Mouse (Mus musculus) embryonic facial prominence, embryonic 12.5 days (tissue): ENCODE results near the gene Gfy. TPM values are rescaled to one million over a fixed set of nuclear protein-coding genes. Genes with fewer than 3 reads are reported as not detected.

Experiments
- ATAC-seq: fragments of 200-750 bp; cut with Nextera tagmentation; 2 replicates; pipeline ENCODE4 v1.8.0; 2017; ENCODE audit not compliant: insufficient number of reproducible peaks, insufficient read depth, low FRiP score, low TSS enrichment
- H3K27ac ChIP-seq: fragments of 300-500 bp; sonication (generic); 2 replicates; pipeline ENCODE4 v1.5.1; 2016; ENCODE audit warnings: mild to moderate bottlenecking
- H3K27me3 ChIP-seq: fragments of 300-500 bp; sonication (generic); 2 replicates; pipeline ENCODE4 v1.6.1; 2016; ENCODE audit warnings: mild to moderate bottlenecking, moderate library complexity
- H3K36me3 ChIP-seq: fragments of 300-500 bp; sonication (generic); 2 replicates; pipeline ENCODE4 v1.6.1; 2016; ENCODE audit warnings: mild to moderate bottlenecking
- H3K4me1 ChIP-seq: fragments of 300-500 bp; sonication (generic); 2 replicates; pipeline ENCODE4 v1.6.1; 2016
- H3K4me2 ChIP-seq: fragments of 300-500 bp; sonication (generic); replicated peaks from 2 replicates; pipeline ENCODE4 v1.6.1; 2016; ENCODE audit warnings: mild to moderate bottlenecking, moderate library complexity
- H3K4me3 ChIP-seq: fragments of 300-500 bp; sonication (generic); 2 replicates; pipeline ENCODE4 v1.5.1; 2016; ENCODE audit warnings: mild to moderate bottlenecking
- H3K9ac ChIP-seq: fragments of 300-500 bp; sonication (generic); 2 replicates; pipeline ENCODE4 v1.6.1; 2016; ENCODE audit warnings: mild to moderate bottlenecking, moderate library complexity
- H3K9me3 ChIP-seq: fragments of 300-500 bp; sonication (generic); 2 replicates; pipeline ENCODE4 v1.6.1; 2016; ENCODE audit warnings: mild to moderate bottlenecking, moderate library complexity
- WGBS: fragments of 180-500 bp; shearing (Covaris S2); methylation state at CpG from one replicate; pipeline ENCODE4 v1.1.7; 2016; 5-methylcytosine and 5-hydroxymethylcytosine counted together
- polyA plus RNA-seq: library from polyadenylated mRNA; unstranded; fragments of >200 nt; fragmentation: Nextera tagmentation; extraction: Ambion mirVana; gene quantifications from 2 replicates; pipeline ENCODE4 v1.2.1, GENCODE M21; 2016

The Gfy gene
- polyA plus RNA-seq, 1 experiment from 2014 or later, result 0.56 TPM

DNA sequence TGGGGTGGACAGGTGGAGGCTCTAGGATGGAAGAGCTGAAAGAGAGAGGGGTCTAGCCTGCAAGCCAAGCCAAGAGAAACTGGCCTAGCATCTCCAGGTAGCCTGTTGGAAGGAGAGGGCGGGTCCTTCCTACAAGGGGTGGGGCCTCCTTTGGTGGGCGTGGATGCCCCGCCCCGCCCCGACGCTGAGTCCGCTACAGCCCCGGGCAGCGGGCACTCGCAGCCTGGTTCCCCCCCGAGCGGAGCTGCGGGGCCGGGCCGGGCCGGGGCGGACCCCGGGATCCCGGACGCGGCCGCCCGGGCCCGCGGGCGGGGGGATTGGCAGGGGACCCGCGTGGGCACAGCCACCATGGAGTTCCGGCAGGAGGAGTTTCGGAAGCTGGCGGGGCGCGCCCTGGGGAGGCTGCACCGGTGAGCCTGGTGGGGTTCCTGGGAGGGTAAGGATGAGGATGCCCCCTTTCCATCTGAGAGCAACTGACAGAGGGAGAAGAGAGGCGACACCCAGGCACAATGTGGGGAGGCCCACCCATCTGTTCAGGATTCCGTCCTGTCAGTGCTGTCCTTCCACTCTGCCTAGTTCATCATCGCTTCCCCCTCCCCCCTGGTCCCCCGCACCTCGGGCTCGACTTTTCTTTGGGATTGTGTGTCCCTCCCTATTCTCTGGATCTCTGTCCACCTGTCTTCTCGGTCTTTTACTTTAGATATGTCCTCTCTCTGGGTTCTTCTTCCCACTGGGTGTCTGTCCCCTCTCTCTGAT lies 15.5 kb downstream of the Gfy start, which contains the start of gene Slc17a7:
Slc17a7 (plus strand) TSS at position 215 of the 756 bp plus-strand sequence.
- Histone ChIP-seq H3K4me1 (peaks cover 4% of the 10 kb centered on the region; the same call in 1 of the 2 replicates), H3K36me3 (peaks cover 23% of the 10 kb centered on the region), H3K27me3 (peaks cover 65% of the 10 kb centered on the region), H3K27ac (no peak within 1 kb of the TSS), H3K4me2 (peak within 1 kb of the TSS; percentile 62), H3K9ac (peak within 1 kb of the TSS; percentile 54), H3K9me3 (peaks cover 2% of the 10 kb centered on the region), H3K4me3 (peak within 1 kb of the TSS; percentile 36)
- no peak for ATAC-seq
- WGBS, result 1% methylated on average over 33 of the region's 41 CpGs

DNA sequence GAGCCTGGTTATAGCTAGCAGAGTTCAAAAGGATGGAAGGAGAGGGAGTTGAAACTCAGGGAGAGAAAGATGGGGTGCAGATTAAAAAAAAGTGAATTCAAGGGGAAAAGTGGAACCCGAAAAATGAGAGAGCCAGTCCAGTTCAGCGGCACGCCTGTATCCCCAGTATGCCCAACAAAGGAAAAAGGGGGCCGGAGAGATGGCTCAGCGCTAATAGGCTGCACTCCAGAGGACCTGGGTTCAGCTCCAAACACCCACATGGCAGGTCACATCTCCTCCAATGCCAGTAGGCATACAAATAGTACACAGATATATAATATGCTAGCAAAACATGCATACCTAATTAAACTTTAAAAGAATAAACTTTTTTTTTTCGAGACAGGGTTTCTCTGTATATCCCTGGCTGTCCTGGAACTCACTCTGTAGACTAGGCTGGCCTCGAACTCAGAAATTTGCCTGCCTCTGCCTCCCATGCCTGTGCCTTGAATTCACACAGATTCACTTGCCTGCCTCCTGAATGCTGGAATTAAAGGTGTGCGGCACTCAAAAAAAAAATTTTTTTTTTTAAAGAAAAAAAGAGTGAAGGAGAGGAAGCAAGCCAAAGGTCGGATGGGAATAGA lies 16.3 kb downstream of the Gfy start:
- Histone ChIP-seq H3K9me3 (no peaks in the 10 kb centered on the region), H3K27ac (no peak overlapping the region), H3K27me3 (peaks cover 57% of the 10 kb centered on the region), H3K4me2 (no peak overlapping the region), H3K4me1 (peaks cover 4% of the 10 kb centered on the region; the same call in 1 of the 2 replicates), H3K36me3 (peaks cover 31% of the 10 kb centered on the region), H3K4me3 (peak overlapping the region; percentile 36; the same call in 1 of the 2 replicates), H3K9ac (no peak overlapping the region)
- no peak for ATAC-seq
- WGBS, result 74% methylated on average over 9 of the region's 9 CpGs

GRCm38 (mm10) chr7:45162551-45162950 lies 16.8 kb downstream of the Gfy start:
- Histone ChIP-seq H3K9me3 (no peaks in the 10 kb centered on the region), H3K4me3 (peak overlapping the region; percentile 33), H3K9ac (0 out of 2 replicates have a peak overlapping the region, but pooled peaks have one; percentile 21), H3K27me3 (peaks cover 52% of the 10 kb centered on the region), H3K27ac (no peak overlapping the region), H3K36me3 (peaks cover 37% of the 10 kb centered on the region), H3K4me2 (peak overlapping the region; percentile 69), H3K4me1 (peaks cover 4% of the 10 kb centered on the region; the same call in 1 of the 2 replicates)
- peak; percentile 1; the same call in 1 of the 2 replicates for ATAC-seq
- WGBS, result 27% methylated on average over 6 of the region's 6 CpGs

DNA sequence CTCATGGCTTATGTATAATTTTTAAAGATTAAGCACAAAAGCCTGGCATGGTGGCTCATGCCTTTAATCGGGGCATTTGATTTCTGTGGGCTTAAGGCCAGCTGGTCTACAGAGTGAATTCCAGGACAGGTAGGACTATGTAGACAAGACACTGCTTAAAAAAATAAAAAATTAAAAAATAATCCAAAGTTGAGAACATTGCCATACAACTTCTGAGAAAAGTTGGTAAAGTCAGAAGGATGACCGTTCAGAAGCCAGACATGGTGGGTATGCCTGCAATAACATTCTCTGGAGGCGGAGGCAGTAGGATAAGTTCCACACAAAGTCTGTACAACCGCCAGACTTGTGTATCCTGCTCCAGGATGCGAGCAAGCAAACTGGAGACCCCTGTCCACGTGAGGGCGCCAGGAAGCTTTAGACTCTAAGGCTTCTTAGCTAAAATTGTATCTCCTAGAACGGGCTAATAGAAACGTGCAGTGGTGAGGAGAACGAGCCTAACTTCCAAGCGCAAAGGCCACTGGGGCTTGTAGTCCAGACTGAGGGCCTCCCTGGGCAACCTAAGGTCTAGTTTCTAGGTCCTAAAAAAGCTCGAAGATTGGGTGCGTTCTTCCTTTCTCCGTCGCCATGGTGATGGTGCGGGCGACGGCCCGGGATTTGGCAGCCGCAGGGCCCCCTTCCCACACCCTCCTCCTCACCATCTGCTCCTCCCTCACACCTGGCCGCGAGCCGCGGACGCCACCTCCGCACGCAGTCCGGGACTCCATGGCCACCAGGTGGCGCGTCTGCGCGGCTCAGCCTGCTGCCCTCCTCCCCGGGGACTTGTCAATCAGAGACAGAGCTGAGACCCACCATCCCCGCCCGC lies 17.5 kb downstream of the Gfy start:
- peaks cover 41% of the 10 kb centered on the region for H3K36me3 ChIP-seq
- peaks cover 4% of the 10 kb centered on the region; the same call in 1 of the 2 replicates for H3K4me1 ChIP-seq
- peak overlapping the region; percentile 32; the same call in 1 of the 2 replicates for H3K9ac ChIP-seq
- H3K4me3 ChIP-seq, result peak overlapping the region; percentile 33
- WGBS, result 5% methylated on average over 35 of the region's 35 CpGs
- H3K4me2 ChIP-seq, result peak overlapping the region; percentile 69
- peaks cover 45% of the 10 kb centered on the region for H3K27me3 ChIP-seq
- no peak overlapping the region for H3K27ac ChIP-seq
- ATAC-seq, result peak; percentile 87
- no peaks in the 10 kb centered on the region for H3K9me3 ChIP-seq

DNA sequence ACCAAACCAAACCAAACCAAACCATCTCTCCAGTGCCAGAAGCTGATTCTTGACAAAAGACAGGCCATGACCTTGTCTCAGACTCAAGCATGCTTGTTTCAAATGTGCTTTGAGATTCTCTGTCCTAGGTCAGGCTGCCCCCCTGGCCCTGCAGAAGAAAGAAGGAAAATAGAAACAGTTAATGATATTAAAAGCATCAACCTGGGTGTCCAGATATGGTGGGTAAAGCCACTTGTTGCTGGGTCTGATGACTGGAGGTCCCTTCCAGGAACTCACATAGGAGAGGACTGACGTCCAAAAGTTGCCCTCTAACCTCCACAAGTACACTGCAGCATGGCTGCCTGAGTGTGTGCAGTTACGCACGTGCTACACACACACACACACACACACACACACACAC lies 18.5 kb downstream of the Gfy start:
- H3K4me3 ChIP-seq, result no peak overlapping the region
- H3K9ac ChIP-seq, result no peak overlapping the region
- H3K9me3 ChIP-seq, result no peaks in the 10 kb centered on the region
- H3K4me2 ChIP-seq, result no peak overlapping the region
- H3K4me1 ChIP-seq, result peaks cover 4% of the 10 kb centered on the region; the same call in 1 of the 2 replicates
- H3K27me3 ChIP-seq, result peaks cover 36% of the 10 kb centered on the region
- H3K36me3 ChIP-seq, result peaks cover 41% of the 10 kb centered on the region
- WGBS, result 89% methylated on average over 3 of the region's 3 CpGs
- ATAC-seq, result no peak
- no peak overlapping the region for H3K27ac ChIP-seq

DNA sequence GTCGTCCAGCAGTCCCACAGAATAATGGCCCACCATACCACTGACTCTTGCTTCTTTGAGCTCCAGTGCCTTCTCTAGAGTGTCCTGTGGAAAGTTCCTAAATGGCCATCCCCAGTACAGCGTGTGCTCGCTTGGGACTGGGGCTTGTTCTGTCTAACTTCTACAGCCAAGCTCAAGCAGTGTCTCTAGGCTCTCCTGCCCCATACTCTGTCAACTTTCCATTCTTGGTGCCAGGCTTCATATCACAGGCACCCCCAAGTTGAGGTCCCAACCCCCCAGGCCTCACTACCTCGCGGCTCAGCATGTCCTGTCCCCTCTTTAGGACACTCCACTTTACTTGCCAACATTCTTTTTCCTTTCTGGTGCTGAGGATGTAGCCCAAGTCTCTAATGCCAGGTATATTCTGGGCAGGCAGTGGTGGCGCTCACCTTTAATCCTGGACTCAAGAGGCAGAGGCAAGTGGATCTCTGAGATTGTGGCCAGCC lies 19.0 kb downstream of the Gfy start:
- H3K4me3 ChIP-seq, result no peak overlapping the region
- peaks cover 41% of the 10 kb centered on the region for H3K36me3 ChIP-seq
- peaks cover 30% of the 10 kb centered on the region for H3K27me3 ChIP-seq
- H3K9ac ChIP-seq, result no peak overlapping the region
- ATAC-seq, result no peak
- no peak overlapping the region for H3K27ac ChIP-seq
- no peaks in the 10 kb centered on the region for H3K9me3 ChIP-seq
- WGBS, result 92% methylated on average over 6 of the region's 6 CpGs
- H3K4me1 ChIP-seq, result peaks cover 4% of the 10 kb centered on the region; the same call in 1 of the 2 replicates
- no peak overlapping the region for H3K4me2 ChIP-seq

- ATAC-seq, result no peak
- 92% methylated on average over 6 of the region's 6 CpGs for WGBS
- Histone ChIP-seq H3K27ac (no peak overlapping the region), H3K36me3 (peaks cover 41% of the 10 kb centered on the region), H3K4me2 (no peak overlapping the region), H3K4me1 (peaks cover 4% of the 10 kb centered on the region; the same call in 1 of the 2 replicates), H3K4me3 (no peak overlapping the region), H3K9ac (no peak overlapping the region), H3K9me3 (no peaks in the 10 kb centered on the region), H3K27me3 (peaks cover 17% of the 10 kb centered on the region)
Measured at GRCm38 (mm10) chr7:45158991-45159390, 20.4 kb downstream of the Gfy start.

- Histone ChIP-seq H3K9me3 (no peaks in the 10 kb centered on the region), H3K9ac (no peak overlapping the region; the same call in 1 of the 2 replicates), H3K4me3 (no peak overlapping the region), H3K27me3 (peaks cover 2% of the 10 kb centered on the region; the same call in 1 of the 2 replicates), H3K4me1 (peaks cover 7% of the 10 kb centered on the region), H3K36me3 (peaks cover 41% of the 10 kb centered on the region), H3K27ac (no peak overlapping the region), H3K4me2 (no peak overlapping the region)
- no peak for ATAC-seq
- 86% methylated on average over 14 of the region's 14 CpGs for WGBS
Measured at GRCm38 (mm10) chr7:45157459-45157858, 21.9 kb downstream of the Gfy start.

DNA sequence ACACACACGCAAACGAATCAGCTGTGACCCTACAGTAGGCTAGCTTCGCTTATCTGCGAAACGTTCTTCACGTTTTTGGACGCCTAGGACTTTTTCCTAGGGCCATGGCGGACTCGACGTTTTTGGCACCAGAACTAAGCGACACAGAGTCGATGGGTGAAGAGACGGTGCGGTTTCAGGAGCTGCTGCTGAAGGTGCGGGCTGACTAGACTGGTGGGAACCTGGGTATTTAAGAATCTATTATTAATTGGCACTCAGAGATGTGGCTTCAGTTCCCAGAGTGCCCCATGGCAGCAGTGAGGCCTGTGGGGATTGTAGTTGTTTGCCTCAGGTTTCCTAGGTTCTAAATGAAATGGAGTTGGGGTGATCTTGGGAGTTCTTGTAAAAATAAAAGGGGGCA lies 23.2 kb downstream of the Gfy start:
- ATAC-seq, result no peak
- Histone ChIP-seq H3K9ac (no peak overlapping the region), H3K27me3 (no peaks in the 10 kb centered on the region), H3K4me3 (no peak overlapping the region), H3K36me3 (peaks cover 40% of the 10 kb centered on the region), H3K9me3 (no peaks in the 10 kb centered on the region), H3K27ac (no peak overlapping the region), H3K4me2 (no peak overlapping the region), H3K4me1 (peaks cover 8% of the 10 kb centered on the region)
- 95% methylated on average over 15 of the region's 15 CpGs for WGBS

- Histone ChIP-seq H3K9ac (no peak overlapping the region), H3K4me1 (peaks cover 14% of the 10 kb centered on the region), H3K27me3 (no peaks in the 10 kb centered on the region), H3K9me3 (no peaks in the 10 kb centered on the region), H3K4me2 (peak overlapping the region; percentile 74; the same call in 1 of the 2 replicates), H3K27ac (no peak overlapping the region), H3K36me3 (peaks cover 34% of the 10 kb centered on the region), H3K4me3 (no peak overlapping the region)
- WGBS, result 82% methylated on average over 9 of the region's 9 CpGs
- no peak for ATAC-seq
Measured at GRCm38 (mm10) chr7:45155590-45155989, 23.8 kb downstream of the Gfy start.

DNA sequence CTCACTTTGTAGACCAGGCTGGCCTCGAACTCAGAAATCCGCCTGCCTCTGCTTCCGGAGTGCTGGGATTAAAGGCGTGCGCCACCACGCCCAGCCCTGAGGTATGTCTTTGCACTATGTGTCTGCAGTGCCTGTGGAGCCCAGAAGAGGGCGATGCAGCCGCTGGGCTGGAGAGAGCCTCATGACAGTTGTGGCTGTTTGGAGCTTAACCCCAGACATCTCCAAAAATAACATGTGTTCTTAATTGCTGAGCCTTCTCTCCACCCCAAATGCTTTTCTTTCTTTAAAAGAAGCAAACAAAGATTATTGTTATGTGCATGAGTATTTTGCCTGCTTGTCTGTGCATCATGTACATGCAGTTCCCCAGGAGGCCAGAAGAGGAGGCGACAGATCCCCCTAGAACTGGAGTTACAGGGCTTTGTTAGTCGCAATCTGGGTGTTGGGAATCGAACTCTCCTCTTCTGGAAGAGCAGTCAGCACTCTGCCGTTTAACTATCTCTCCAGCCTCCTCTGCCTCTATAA lies 24.3 kb downstream of the Gfy start:
- Histone ChIP-seq H3K4me3 (peak overlapping the region; percentile 60), H3K27me3 (no peaks in the 10 kb centered on the region), H3K27ac (peak overlapping the region; percentile 95; the same call in 1 of the 2 replicates), H3K4me2 (peak overlapping the region; percentile 74), H3K4me1 (peaks cover 16% of the 10 kb centered on the region), H3K36me3 (peaks cover 28% of the 10 kb centered on the region), H3K9ac (no peak overlapping the region; the same call in 1 of the 2 replicates), H3K9me3 (no peaks in the 10 kb centered on the region)
- ATAC-seq, result no peak
- WGBS, result 79% methylated on average over 12 of the region's 12 CpGs
